In genomic region chr1:60447067-60447466, GRCm38 (mm10) we compare ENCODE assay signal across 10 mouse cellular contexts. TPM values are rescaled to one million over a fixed set of nuclear protein-coding genes. Genes with fewer than 3 reads are reported as not detected.
DNase-seq lines count a peak whose midpoint lies in the region; ATAC-seq and TF ChIP-seq lines count a peak whose summit lies in the region.
"Had no signal": no experiment of that assay in that cellular context is flagged by ENCODE, and none has a peak within 500 bp of the region (broad histone marks: within the 10 kb centered on the region; RNA-seq: fewer than 3 reads in every experiment).

No protein-coding gene starts in this region.

- no peak overlapping the region for H3K9ac ChIP-seq in intestine, postnatal 0 days (ENCODE audit: low read depth, low read length)
- no peak overlapping the region for H3K9ac ChIP-seq in intestine, embryonic 16.5 days (ENCODE audit: low read depth, low read length)
- no peak overlapping the region for H3K9ac ChIP-seq in CH12.LX (ENCODE audit: insufficient read depth, low read depth)
- H3K9ac ChIP-seq: limb, embryonic 13.5 days had no signal

- H3K79me2 ChIP-seq in CH12.LX (replicated peaks; ENCODE audit: control insufficient read depth, extremely low read depth, insufficient read depth, poor library complexity, severe bottlenecking): no peaks in the 10 kb centered on the region

- H3K4me2 ChIP-seq in intestine, postnatal 0 days (replicated peaks; ENCODE audit: low read depth): no peak overlapping the region
- no peak overlapping the region for H3K4me2 ChIP-seq in intestine, embryonic 16.5 days (ENCODE audit: low read depth, low read length)
- H3K4me2 ChIP-seq in CH12.LX (ENCODE audit: insufficient read depth, low read depth, poor library complexity, severe bottlenecking): no peak overlapping the region
- H3K4me2 ChIP-seq: limb, embryonic 13.5 days had no signal

- TF ChIP-seq RAD21 in CH12.LX (IDR thresholded peaks at IDR 0.05; ENCODE audit: low read depth, low read length): peak; percentile 3

- no peaks in the 10 kb centered on the region for H3K4me1 ChIP-seq in intestine, postnatal 0 days (replicated peaks; ENCODE audit: control insufficient read depth, insufficient read depth, low read length)
- no peaks in the 10 kb centered on the region for H3K4me1 ChIP-seq in intestine, embryonic 16.5 days (ENCODE audit: control insufficient read depth, insufficient read depth, low read length)
- H3K4me1 ChIP-seq in CH12.LX (ENCODE audit: control insufficient read depth in 1 of 2, insufficient read depth in 2 of 2): peaks cover 0 to 3% of the 10 kb centered on the region in 2 experiments; a peak in 1 of 4 replicates
- H3K4me1 ChIP-seq: limb, embryonic 13.5 days had no signal

- TF ChIP-seq POLR2A in CH12.LX (IDR thresholded peaks at IDR 0.05; ENCODE audit: low read depth, low read length): no peak

- 82% methylated on average over 12 of the region's 12 CpGs for WGBS in intestine, postnatal 0 days
- WGBS in intestine, embryonic 16.5 days: 79% methylated on average over 12 of the region's 12 CpGs

- TF ChIP-seq EP300 in CH12.LX (IDR thresholded peaks at IDR 0.05; ENCODE audit: low read length): no peak

- no peaks in the 10 kb centered on the region for H3K27me3 ChIP-seq in intestine, postnatal 0 days (replicated peaks; ENCODE audit: control insufficient read depth, insufficient read depth, low read length)
- H3K27me3 ChIP-seq in intestine, embryonic 16.5 days (replicated peaks; ENCODE audit: control insufficient read depth, insufficient read depth, low read length): no peaks in the 10 kb centered on the region
- no peaks in the 10 kb centered on the region for H3K27me3 ChIP-seq in CH12.LX (replicated peaks)
- H3K27me3 ChIP-seq: limb, embryonic 13.5 days had no signal

- DNase-seq in CH12.LX (ENCODE audit: extremely low read depth): no peak
- peak; percentile 26 for DNase-seq in gonadal fat pad, adult 2 months (ENCODE audit: low read depth)
- peak; percentile 83 for DNase-seq in naive thymus-derived CD4-positive, alpha-beta T cell, adult 2 months (ENCODE audit: low read depth)
- DNase-seq in urinary bladder, postnatal 25 days (ENCODE audit: low spot score): no peak
- DNase-seq in cerebellum, adult 9-10 months: no peak
- no peak for DNase-seq in gastrocnemius, adult 18-20 months (ENCODE audit: low spot score)
- DNase-seq: cerebellum, postnatal 10 days had no signal

- no peak overlapping the region for H3K27ac ChIP-seq in intestine, postnatal 0 days (ENCODE audit: low read depth, low read length)
- H3K27ac ChIP-seq in intestine, embryonic 16.5 days (ENCODE audit: low read length): no peak overlapping the region
- no peak overlapping the region for H3K27ac ChIP-seq in CH12.LX (ENCODE audit: insufficient read depth, low read depth)
- H3K27ac ChIP-seq: limb, embryonic 13.5 days had no signal

- no peak overlapping the region for H3K4me3 ChIP-seq in intestine, postnatal 0 days (ENCODE audit: low read depth, low read length)
- no peak overlapping the region for H3K4me3 ChIP-seq in intestine, embryonic 16.5 days (ENCODE audit: low read length)
- H3K4me3 ChIP-seq in CH12.LX (replicated peaks in 1 of 3; ENCODE audit: low read depth in 2 of 3, low read length in 2 of 3, poor library complexity in 1 of 3): no peak overlapping the region
- H3K4me3 ChIP-seq: limb, embryonic 13.5 days had no signal

- TF ChIP-seq CTCF in intestine, postnatal 0 days (IDR thresholded peaks at IDR 0.05; ENCODE audit: low read depth): peak; percentile 32
- no peak for TF ChIP-seq CTCF in CH12.LX (conservative IDR thresholded peaks at IDR 0.05 in 1 of 2, IDR thresholded peaks at IDR 0.05 in 1 of 2; ENCODE audit: low read depth in 2 of 2, low read length in 2 of 2)

- H3K9me3 ChIP-seq in intestine, postnatal 0 days (ENCODE audit: control insufficient read depth): no peaks in the 10 kb centered on the region
- H3K9me3 ChIP-seq in intestine, embryonic 16.5 days (ENCODE audit: control insufficient read depth, low read length): no peaks in the 10 kb centered on the region
- no peaks in the 10 kb centered on the region for H3K9me3 ChIP-seq in CH12.LX (replicated peaks; ENCODE audit: low read length)
- H3K9me3 ChIP-seq: limb, embryonic 13.5 days had no signal

- in situ Hi-C loops in CH12.LX (cut with MboI; ENCODE audit: low pct_ligation_motif_present, low pct_unique_long_range_greater_than_20kb, low sequenced_read_pairs): no loop called here

- dilution Hi-C loops in CH12.LX (cut with MboI; ENCODE audit: extremely low pct_ligation_motif_present, extremely low pct_unique_long_range_greater_than_20kb, low sequenced_read_pairs): no loop called here

- no peaks in the 10 kb centered on the region; the same call in 1 of the 2 replicates for H3K36me3 ChIP-seq in intestine, postnatal 0 days (ENCODE audit: control insufficient read depth, insufficient read depth)
- peaks cover 4% of the 10 kb centered on the region for H3K36me3 ChIP-seq in intestine, embryonic 16.5 days (ENCODE audit: control insufficient read depth, insufficient read depth, low read length)
- H3K36me3 ChIP-seq in CH12.LX (replicated peaks in 1 of 2; ENCODE audit: control insufficient read depth in 1 of 2, insufficient read depth in 1 of 2, low read length in 1 of 2): peaks cover 3 to 22% of the 10 kb centered on the region in 2 experiments

- ATAC-seq in intestine, postnatal 0 days: no peak
- no peak for ATAC-seq in intestine, embryonic 16.5 days

TF ChIP-seq in CH12.LX, 34 proteins besides CTCF, POLR2A, EP300 and RAD21:
- TF ChIP-seq TBP (conservative IDR thresholded peaks at IDR 0.05; ENCODE audit: low read depth, low read length) (no peak), ETS1 (conservative IDR thresholded peaks at IDR 0.05; ENCODE audit: low read depth, low read length) (no peak), SIN3A (IDR thresholded peaks at IDR 0.05; ENCODE audit: low read length) (no peak), CHD2 (IDR thresholded peaks at IDR 0.05; ENCODE audit: low read length) (no peak), KAT2A (IDR thresholded peaks at IDR 0.05; ENCODE audit: insufficient replicate concordance, low read length) (no peak), TCF12 (IDR thresholded peaks at IDR 0.05; ENCODE audit: low read depth, low read length) (no peak), E2F4 (IDR thresholded peaks at IDR 0.05; ENCODE audit: insufficient replicate concordance, low read depth, low read length) (no peak), UBTF (IDR thresholded peaks at IDR 0.05; ENCODE audit: low read depth, low read length) (no peak), RCOR1 (conservative IDR thresholded peaks at IDR 0.05; ENCODE audit: low read depth, low read length) (no peak), ZMIZ1 (IDR thresholded peaks at IDR 0.05; ENCODE audit: low read depth, low read length) (no peak), GABPA (IDR thresholded peaks at IDR 0.05; ENCODE audit: insufficient replicate concordance, low read depth, low read length) (no peak)
TF ChIP-seq in CH12.LX: peak in this region for 0.

RNA-seq across cellular contexts. Expression of gene Abi2, which starts 37.6 kb away (rescaled TPM):
- 8.7 TPM in 2 replicates for polyA plus RNA-seq in intestine, postnatal 0 days (2015; fragmentation: Nextera tagmentation; extraction: Ambion mirVana)
- 10.5 and 10.7 TPM in 2 replicates for polyA plus RNA-seq in intestine, embryonic 16.5 days (2015; fragmentation: Nextera tagmentation; extraction: Ambion mirVana)
- total RNA-seq in CH12.LX (2012; rRNA removed): 11.2 and 14.0 TPM in 2 replicates
- 15.0 and 15.9 TPM in 2 replicates for total RNA-seq in CH12.LX (2014; rRNA removed)
- 7.5 and 8.7 TPM in 2 replicates for polyA plus RNA-seq in CH12.LX (2012; ENCODE audit: insufficient read length, low read depth)
- polyA plus RNA-seq in gonadal fat pad, adult 2 months (2012; rRNA removed): 7.6 and 10.6 TPM in 2 replicates
- total RNA-seq in gastrocnemius, adult 18-20 months (2021): 10 to 100 TPM in 1 of 2 experiments, 1 to 10 TPM in 1; 5.4 to 13.0 TPM

Comparison
In these comparisons a context has a peak if more than half of its experiments do, and no peak if none do; other contexts are left out.
1. DNase-seq: peak in gonadal fat pad, adult 2 months (single experiment) and naive thymus-derived CD4-positive, alpha-beta T cell, adult 2 months (single experiment); none in CH12.LX (single experiment), urinary bladder, postnatal 25 days (single experiment), cerebellum, adult 9-10 months (single experiment) and gastrocnemius, adult 18-20 months (single experiment).